Mouse (Mus musculus): Measurements from ENCODE around the gene Cpt1b. TPM values are rescaled to one million over a fixed set of nuclear protein-coding genes. Genes with fewer than 3 reads are reported as not detected.

The Cpt1b gene
- polyA plus RNA-seq, 1 experiment from 2014 or later, result 1.2 TPM

DNA sequence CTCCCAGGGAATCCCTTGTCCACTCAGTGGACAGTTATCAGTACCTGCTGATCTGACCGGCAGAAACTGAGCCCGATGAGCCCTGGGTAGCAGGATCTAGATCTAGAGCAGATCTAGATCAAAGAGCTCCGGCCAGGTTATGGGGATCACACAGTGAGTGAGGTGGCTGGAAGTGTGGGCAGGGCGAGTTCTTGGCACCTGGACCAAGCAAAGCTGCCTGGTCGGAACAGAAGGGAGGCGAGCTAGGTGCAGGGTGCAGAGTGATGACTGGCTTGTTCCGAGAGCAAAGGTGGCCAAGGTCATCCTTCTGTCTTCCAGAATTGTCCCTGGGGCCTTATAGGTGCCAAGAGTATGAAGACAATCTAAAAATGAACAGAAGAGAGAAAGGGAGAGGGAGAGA, 34.2 kb upstream of the Cpt1b start:
- no peak overlapping the region for H3K27ac ChIP-seq
- no peaks in the 10 kb centered on the region for H3K27me3 ChIP-seq
- peaks cover 20% of the 10 kb centered on the region for H3K4me1 ChIP-seq
- no peaks in the 10 kb centered on the region for H3K9me3 ChIP-seq (replicated peaks)
- peaks cover 61% of the 10 kb centered on the region for H3K36me3 ChIP-seq
- no peak for ATAC-seq (ENCODE audit: low FRiP score)
- H3K4me2 ChIP-seq (replicated peaks), result no peak overlapping the region
- H3K4me3 ChIP-seq, result no peak overlapping the region
- H3K9ac ChIP-seq, result no peak overlapping the region
- WGBS, result 93% methylated on average over 7 of the region's 7 CpGs

GRCm38 (mm10) chr15:89458942-89459341, 33.3 kb upstream of the Cpt1b start:
- Histone ChIP-seq H3K27ac (no peak overlapping the region), H3K4me2 (replicated peaks) (no peak overlapping the region), H3K4me3 (no peak overlapping the region), H3K36me3 (peaks cover 61% of the 10 kb centered on the region), H3K9ac (no peak overlapping the region), H3K27me3 (no peaks in the 10 kb centered on the region), H3K4me1 (peaks cover 21% of the 10 kb centered on the region), H3K9me3 (replicated peaks) (no peaks in the 10 kb centered on the region)
- 96% methylated on average over 15 of the region's 15 CpGs for WGBS
- ATAC-seq (ENCODE audit: low FRiP score), result no peak

- Histone ChIP-seq H3K36me3 (peaks cover 41% of the 10 kb centered on the region), H3K4me3 (peak overlapping the region; percentile 78), H3K27me3 (peaks cover 11% of the 10 kb centered on the region), H3K27ac (no peak overlapping the region), H3K4me1 (peaks cover 23% of the 10 kb centered on the region), H3K4me2 (replicated peaks) (peak overlapping the region; percentile 83), H3K9me3 (replicated peaks) (no peaks in the 10 kb centered on the region), H3K9ac (peak overlapping the region; percentile 82; the same call in 1 of the 2 replicates)
- WGBS, result 81% methylated on average over 6 of the region's 6 CpGs
- ATAC-seq (ENCODE audit: low FRiP score), result no peak
These were observed 30.0 kb upstream of the Cpt1b start for GRCm38 (mm10) chr15:89455642-89456041.

DNA sequence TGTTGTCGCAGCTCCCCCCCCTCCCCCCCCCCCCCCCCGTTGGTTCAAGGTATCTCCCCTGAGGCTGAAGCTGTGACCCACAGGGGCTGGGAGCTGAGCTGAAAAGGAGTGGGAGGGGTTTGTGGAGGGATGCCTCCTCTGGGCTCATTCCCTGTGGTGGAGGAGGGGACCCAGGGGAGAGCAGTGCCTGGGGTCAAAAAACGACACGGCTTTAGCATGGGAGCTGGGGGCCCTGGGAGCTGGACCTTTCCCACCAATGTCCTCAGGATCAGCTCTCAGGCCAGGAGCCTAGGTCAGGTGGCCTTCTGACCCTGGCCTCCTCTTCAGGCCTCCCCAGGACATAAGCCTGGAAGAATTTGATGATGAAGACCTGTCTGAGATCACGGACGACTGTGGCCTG, 29.2 kb upstream of the Cpt1b start:
- Histone ChIP-seq H3K4me3 (peak overlapping the region; percentile 78), H3K9me3 (replicated peaks) (no peaks in the 10 kb centered on the region), H3K4me1 (peaks cover 23% of the 10 kb centered on the region), H3K36me3 (peaks cover 33% of the 10 kb centered on the region), H3K27ac (peak overlapping the region; percentile 86), H3K27me3 (peaks cover 11% of the 10 kb centered on the region), H3K4me2 (replicated peaks) (peak overlapping the region; percentile 83), H3K9ac (peak overlapping the region; percentile 82)
- peak; percentile 41; the same call in 1 of the 2 replicates for ATAC-seq (ENCODE audit: low FRiP score)
- WGBS, result 18% methylated on average over 4 of the region's 6 CpGs

DNA sequence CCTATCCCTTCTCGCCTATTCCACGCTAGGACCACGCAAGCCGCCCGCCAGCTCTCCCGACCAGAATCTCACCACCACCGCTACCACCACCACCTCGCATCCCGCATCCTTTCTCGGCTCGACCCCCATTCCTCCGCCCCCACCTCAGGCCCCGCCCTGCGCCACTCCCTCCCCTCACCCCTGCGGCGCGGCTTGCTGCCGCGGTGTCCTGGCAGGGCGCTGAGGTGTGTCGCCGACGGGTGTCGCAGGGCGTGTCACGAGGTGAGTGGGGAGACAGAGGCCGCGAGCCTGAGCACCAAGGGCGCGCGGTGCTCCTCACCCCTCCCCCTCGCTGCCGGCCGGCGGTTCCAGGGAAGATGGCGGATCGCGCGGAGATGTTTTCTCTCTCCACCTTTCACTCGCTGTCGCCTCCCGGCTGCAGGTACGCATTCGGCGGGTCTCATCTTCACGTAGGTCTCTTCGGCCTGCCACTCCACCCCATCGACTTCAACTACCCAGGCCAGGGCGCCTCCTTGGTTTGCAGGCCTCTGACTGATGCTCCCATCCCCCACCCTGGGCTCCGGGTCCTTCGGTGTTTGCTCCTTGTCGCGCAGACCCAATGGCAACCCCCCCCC, 28.3 kb upstream of the Cpt1b start, which contains the start of gene Mapk8ip2:
Gene Mapk8ip2 (plus strand): TSS at position 49 of the 614 bp plus-strand sequence.
- Histone ChIP-seq H3K4me1 (peaks cover 23% of the 10 kb centered on the region), H3K27ac (peak within 1 kb of the TSS; percentile 86), H3K27me3 (peaks cover 11% of the 10 kb centered on the region), H3K36me3 (peaks cover 26% of the 10 kb centered on the region), H3K4me3 (peak within 1 kb of the TSS; percentile 78), H3K9ac (peak within 1 kb of the TSS; percentile 82), H3K4me2 (replicated peaks) (peak within 1 kb of the TSS; percentile 83), H3K9me3 (replicated peaks) (no peaks in the 10 kb centered on the region)
- ATAC-seq (ENCODE audit: low FRiP score), result peak; percentile 76
- under 1% methylated on average over 53 of the region's 53 CpGs for WGBS

- Histone ChIP-seq H3K36me3 (peaks cover 19% of the 10 kb centered on the region), H3K9ac (peak overlapping the region; percentile 82), H3K9me3 (replicated peaks) (no peaks in the 10 kb centered on the region), H3K4me2 (replicated peaks) (peak overlapping the region; percentile 83), H3K27me3 (peaks cover 11% of the 10 kb centered on the region), H3K27ac (peak overlapping the region; percentile 86), H3K4me1 (peaks cover 23% of the 10 kb centered on the region), H3K4me3 (peak overlapping the region; percentile 78)
- peak; percentile 53 for ATAC-seq (ENCODE audit: low FRiP score)
- 4% methylated on average over 24 of the region's 24 CpGs for WGBS
These were observed 27.5 kb upstream of the Cpt1b start for GRCm38 (mm10) chr15:89452906-89453864.

GRCm38 (mm10) chr15:89442486-89443070, 16.9 kb upstream of the Cpt1b start:
- Histone ChIP-seq H3K27ac (no peak overlapping the region), H3K27me3 (no peaks in the 10 kb centered on the region), H3K36me3 (no peaks in the 10 kb centered on the region), H3K4me1 (no peaks in the 10 kb centered on the region), H3K4me3 (no peak overlapping the region), H3K4me2 (replicated peaks) (no peak overlapping the region), H3K9me3 (replicated peaks) (no peaks in the 10 kb centered on the region), H3K9ac (no peak overlapping the region)
- ATAC-seq (ENCODE audit: low FRiP score), result no peak
- WGBS, result 45% methylated on average over 8 of the region's 8 CpGs

- ATAC-seq (ENCODE audit: low FRiP score), result no peak
- no peak overlapping the region for H3K4me2 ChIP-seq (replicated peaks)
These were observed 10.2 kb upstream of the Cpt1b start for GRCm38 (mm10) chr15:89435878-89436277.

GRCm38 (mm10) chr15:89434136-89434535, 8.5 kb upstream of the Cpt1b start:
- Histone ChIP-seq H3K4me3 (no peak overlapping the region), H3K9ac (no peak overlapping the region), H3K27me3 (no peaks in the 10 kb centered on the region), H3K36me3 (no peaks in the 10 kb centered on the region), H3K4me1 (0 out of 2 replicates have a peak, but pooled peaks cover 6% of the 10 kb centered on the region), H3K4me2 (replicated peaks) (no peak overlapping the region), H3K27ac (no peak overlapping the region), H3K9me3 (replicated peaks) (no peaks in the 10 kb centered on the region)
- ATAC-seq (ENCODE audit: low FRiP score), result no peak
- 64% methylated on average over 3 of the region's 3 CpGs for WGBS

More at GRCm38 (mm10) chr15:89435878-89436277, 10.2 kb upstream of the Cpt1b start:
- Histone ChIP-seq H3K9ac (no peak overlapping the region), H3K4me1 (0 out of 2 replicates have a peak, but pooled peaks cover 2% of the 10 kb centered on the region), H3K9me3 (replicated peaks) (no peaks in the 10 kb centered on the region), H3K27me3 (no peaks in the 10 kb centered on the region), H3K36me3 (no peaks in the 10 kb centered on the region), H3K4me3 (no peak overlapping the region), H3K27ac (no peak overlapping the region)
- 89% methylated on average over 5 of the region's 5 CpGs for WGBS

DNA sequence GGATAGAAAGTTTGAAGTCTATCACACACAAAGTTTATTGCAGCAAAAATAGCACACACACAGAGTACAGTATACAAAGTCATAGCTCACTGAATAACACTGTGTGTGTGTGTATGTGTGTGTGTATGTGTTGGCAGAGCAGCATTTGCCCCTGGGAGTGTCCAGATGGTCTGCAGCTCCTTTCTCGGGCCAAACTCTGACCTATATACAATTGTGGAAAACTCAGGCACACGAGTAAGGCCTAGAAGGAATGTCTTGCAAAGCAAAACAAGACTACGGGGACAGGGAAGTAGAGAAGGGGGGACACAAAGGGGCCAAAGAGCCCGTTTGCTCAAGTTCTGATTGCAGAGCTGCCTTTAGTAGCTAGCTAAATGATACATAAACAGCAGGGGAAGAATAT, 7.3 kb upstream of the Cpt1b start:
- no peak overlapping the region for H3K4me3 ChIP-seq
- no peaks in the 10 kb centered on the region for H3K27me3 ChIP-seq
- H3K36me3 ChIP-seq, result no peaks in the 10 kb centered on the region
- 77% methylated on average over 4 of the region's 4 CpGs for whole genome bisulfite sequencing
- H3K9me3 ChIP-seq (replicated peaks), result no peaks in the 10 kb centered on the region
- ATAC-seq (ENCODE audit: low FRiP score), result no peak
- no peak overlapping the region for H3K27ac ChIP-seq
- no peak overlapping the region for H3K9ac ChIP-seq
- H3K4me2 ChIP-seq (replicated peaks), result no peak overlapping the region
- peaks cover 15% of the 10 kb centered on the region for H3K4me1 ChIP-seq

DNA sequence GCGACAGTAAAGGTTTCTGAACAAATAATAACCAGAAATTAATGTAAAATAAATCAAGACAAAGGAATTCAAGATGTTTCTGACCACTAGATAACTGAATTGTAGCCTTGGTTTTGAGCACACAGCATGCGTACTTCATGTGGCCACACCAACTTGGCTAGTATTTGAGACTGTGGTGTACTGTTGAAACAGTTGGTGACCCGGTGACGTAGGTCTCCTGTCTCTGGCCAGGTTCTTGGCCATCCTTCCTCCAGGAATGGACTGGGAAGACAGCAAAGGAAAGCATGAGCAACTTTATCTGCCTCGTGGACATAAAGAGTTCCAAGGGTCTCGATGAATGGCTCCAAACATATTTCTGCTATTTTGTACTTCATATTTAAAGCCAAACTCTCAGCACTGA, 6.1 kb upstream of the Cpt1b start:
- ATAC-seq (ENCODE audit: low FRiP score), result no peak
- no peaks in the 10 kb centered on the region for H3K27me3 ChIP-seq
- H3K4me1 ChIP-seq, result peaks cover 15% of the 10 kb centered on the region
- no peak overlapping the region for H3K27ac ChIP-seq
- WGBS, result 92% methylated on average over 6 of the region's 6 CpGs
- no peak overlapping the region for H3K9ac ChIP-seq
- H3K36me3 ChIP-seq, result peaks cover 10% of the 10 kb centered on the region
- no peaks in the 10 kb centered on the region for H3K9me3 ChIP-seq (replicated peaks)
- no peak overlapping the region for H3K4me2 ChIP-seq (replicated peaks)
- H3K4me3 ChIP-seq, result no peak overlapping the region

DNA sequence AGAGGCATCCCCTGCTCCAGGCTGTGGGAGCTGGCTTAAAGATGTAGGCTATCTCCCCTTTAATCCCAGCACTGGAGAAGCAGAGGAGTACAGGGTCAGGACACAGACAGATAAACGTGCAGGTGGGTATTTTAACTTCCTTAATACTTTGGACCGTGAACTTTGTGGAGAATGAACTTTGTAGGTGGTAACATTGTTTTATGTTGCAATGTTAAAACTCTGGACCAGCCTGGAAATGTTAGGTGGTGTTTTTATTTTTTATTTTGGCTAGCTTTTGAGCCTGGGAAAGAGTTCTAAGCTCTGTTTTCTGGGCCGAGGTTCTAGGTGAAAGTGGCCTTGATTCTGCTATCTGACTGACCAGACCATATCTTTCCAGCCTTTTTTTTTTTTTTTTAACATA, 5.6 kb upstream of the Cpt1b start:
- Histone ChIP-seq H3K36me3 (peaks cover 16% of the 10 kb centered on the region), H3K4me3 (no peak overlapping the region), H3K9ac (no peak overlapping the region), H3K4me1 (peaks cover 15% of the 10 kb centered on the region), H3K27me3 (no peaks in the 10 kb centered on the region), H3K4me2 (replicated peaks) (no peak overlapping the region), H3K27ac (no peak overlapping the region), H3K9me3 (replicated peaks) (no peaks in the 10 kb centered on the region)
- WGBS, result 94% methylated on average over 3 of the region's 3 CpGs
- no peak for ATAC-seq (ENCODE audit: low FRiP score)
